Mouse (Mus musculus) myocyte (in vitro differentiated cells): Measurements from ENCODE around the gene Cdca7l. TPM values are rescaled to one million over a fixed set of nuclear protein-coding genes. Genes with fewer than 3 reads are reported as not detected.

Source experiments
- H3K27me3 ChIP-seq: one replicate; pipeline ENCODE4 v1.6.1; 2011; ENCODE audit not compliant: control insufficient read depth, insufficient read depth, insufficient read length
- H3K36me3 ChIP-seq: one replicate; pipeline ENCODE4 v1.6.1; 2011; ENCODE audit not compliant: control insufficient read depth, insufficient read depth
- H3K4me2 ChIP-seq: one replicate; pipeline ENCODE4 v1.6.1; 2011; ENCODE audit warnings: low read depth, control low read depth
- H3K4me3 ChIP-seq: one replicate; pipeline ENCODE4 v1.5.1; 2011; ENCODE audit warnings: mild to moderate bottlenecking, control low read depth, moderate library complexity
- H3K79me2 ChIP-seq: one replicate; pipeline ENCODE4 v1.6.1; 2011; ENCODE audit not compliant: control insufficient read depth, insufficient read depth
- H3ac ChIP-seq: one replicate; pipeline ENCODE4 v1.6.1; 2011; ENCODE audit not compliant: control insufficient read depth, insufficient read length
- CEBPB ChIP-seq: IDR thresholded peaks from 2 replicates; pipeline ENCODE4 v1.6.1; 2011; ENCODE audit warnings: mild to moderate bottlenecking, moderate library complexity; ENCODE audit not compliant: poor library complexity, insufficient read depth, severe bottlenecking
- E2F4 ChIP-seq: IDR thresholded peaks from one replicate; pipeline ENCODE4 v1.6.1; 2011; ENCODE audit warnings: mild to moderate bottlenecking, control low read depth, moderate library complexity; ENCODE audit not compliant: insufficient read depth
- MAX ChIP-seq: IDR thresholded peaks from one replicate; pipeline ENCODE4 v1.6.1; 2011; ENCODE audit warnings: low read depth, mild to moderate bottlenecking, control low read depth
- MYOD1 ChIP-seq, 3 experiments: IDR thresholded peaks; one replicate each; pipeline ENCODE4 v1.6.1; 2011; ENCODE audit warnings: control low read depth in 2 of 3, low read depth in 2 of 3, mild to moderate bottlenecking in 2 of 3, moderate library complexity in 1 of 3; ENCODE audit not compliant: insufficient read length in 2 of 3, control insufficient read depth in 1 of 3
- MYOG ChIP-seq, 3 experiments: IDR thresholded peaks; one replicate each; pipeline ENCODE4 v1.6.1; 2011; ENCODE audit warnings: control low read depth in 2 of 3, low read depth in 2 of 3, mild to moderate bottlenecking in 2 of 3; ENCODE audit not compliant: insufficient read length in 2 of 3, control insufficient read depth in 1 of 3, insufficient read depth in 1 of 3
- POLR2A ChIP-seq: IDR thresholded peaks from one replicate; pipeline ENCODE4 v1.6.1; 2011; ENCODE audit warnings: low read depth, mild to moderate bottlenecking, control low read depth, moderate library complexity; ENCODE audit not compliant: insufficient read length
- POLR2AphosphoS2 ChIP-seq: IDR thresholded peaks from one replicate; pipeline ENCODE4 v1.6.1; 2011; ENCODE audit warnings: low read depth, control low read depth; ENCODE audit not compliant: insufficient read length
- REST ChIP-seq: IDR thresholded peaks from one replicate; pipeline ENCODE4 v1.6.1; 2011; ENCODE audit warnings: mild to moderate bottlenecking, control low read depth, moderate library complexity; ENCODE audit not compliant: insufficient read depth, insufficient read length
- SRF ChIP-seq: IDR thresholded peaks from one replicate; pipeline ENCODE4 v1.6.1; 2011; ENCODE audit warnings: low read depth; ENCODE audit not compliant: control insufficient read depth, insufficient read length
- TCF12 ChIP-seq: IDR thresholded peaks from one replicate; pipeline ENCODE4 v1.6.1; 2011; ENCODE audit warnings: mild to moderate bottlenecking, control low read depth; ENCODE audit not compliant: poor library complexity, insufficient read depth, severe bottlenecking
- TCF3 ChIP-seq: IDR thresholded peaks from one replicate; pipeline ENCODE4 v1.6.1; 2011; ENCODE audit warnings: low read depth, control low read depth; ENCODE audit not compliant: insufficient read length
- USF1 ChIP-seq: IDR thresholded peaks from one replicate; pipeline ENCODE4 v1.6.1; 2011; ENCODE audit warnings: low read depth, mild to moderate bottlenecking, control low read depth, moderate library complexity
- polyA plus RNA-seq: library from polyadenylated mRNA; unstranded; fragments of >200 nt; fragmentation: generic; extraction: Trizol; gene quantifications from one replicate; pipeline ENCODE4 v1.2.1, GENCODE M21; 2012; ENCODE audit warnings: missing spikeins

The Cdca7l gene
- polyA plus RNA-seq, 1 experiment, result 8.3 TPM

- H3K79me2 ChIP-seq, result no peaks in the 10 kb centered on the region
- no peaks in the 10 kb centered on the region for H3K27me3 ChIP-seq
- no peak overlapping the region for H3ac ChIP-seq
- H3K4me3 ChIP-seq, result no peak overlapping the region
- H3K36me3 ChIP-seq, result no peaks in the 10 kb centered on the region
- TF ChIP-seq TCF12, result no peak
- TF ChIP-seq SRF, result no peak
- TF ChIP-seq MYOG (IDR thresholded peaks at IDR 0.05; ENCODE audit: control insufficient read depth in 1 of 3, insufficient read depth in 1 of 3, insufficient read length in 2 of 3, low read depth in 2 of 3), result no peak
- TF ChIP-seq MAX, result no peak
- no peak for TF ChIP-seq USF1
- TF ChIP-seq REST, result no peak
- H3K4me2 ChIP-seq, result no peak overlapping the region
These were observed 2.4 kb downstream of the Cdca7l start for GRCm38 (mm10) chr12:117806470-117806869.

- Histone ChIP-seq H3K4me2 (no peak overlapping the region), H3K4me3 (no peak overlapping the region), H3K27me3 (no peaks in the 10 kb centered on the region), H3ac (no peak overlapping the region), H3K36me3 (no peaks in the 10 kb centered on the region), H3K79me2 (no peaks in the 10 kb centered on the region)
- no peak for TF ChIP-seq POLR2AphosphoS2
- no peak for TF ChIP-seq CEBPB
- no peak for TF ChIP-seq REST
- no peak for TF ChIP-seq TCF3
- no peak for TF ChIP-seq E2F4
- TF ChIP-seq MYOG (IDR thresholded peaks at IDR 0.05; ENCODE audit: control insufficient read depth in 1 of 3, insufficient read depth in 1 of 3, insufficient read length in 2 of 3, low read depth in 2 of 3), result no peak
These were observed 3.5 kb downstream of the Cdca7l start for GRCm38 (mm10) chr12:117807637-117808036.

- no peaks in the 10 kb centered on the region for H3K79me2 ChIP-seq
- no peak overlapping the region for H3K4me2 ChIP-seq
- no peaks in the 10 kb centered on the region for H3K36me3 ChIP-seq
- H3K27me3 ChIP-seq, result no peaks in the 10 kb centered on the region
- H3K4me3 ChIP-seq, result no peak overlapping the region
- H3ac ChIP-seq, result no peak overlapping the region
- TF ChIP-seq CEBPB, result no peak
- TF ChIP-seq REST, result no peak
- no peak for TF ChIP-seq MYOG (IDR thresholded peaks at IDR 0.05; ENCODE audit: control insufficient read depth in 1 of 3, insufficient read depth in 1 of 3, insufficient read length in 2 of 3, low read depth in 2 of 3)
- no peak for TF ChIP-seq USF1
- no peak for TF ChIP-seq POLR2AphosphoS2
- no peak for TF ChIP-seq E2F4
- TF ChIP-seq TCF12, result no peak
- TF ChIP-seq MAX, result no peak
- no peak for TF ChIP-seq POLR2A
- no peak for TF ChIP-seq MYOD1 (IDR thresholded peaks at IDR 0.05; ENCODE audit: control insufficient read depth in 1 of 3, insufficient read length in 2 of 3, low read depth in 2 of 3)
- no peak for TF ChIP-seq TCF3
- TF ChIP-seq SRF, result no peak
These were observed 4.6 kb downstream of the Cdca7l start for GRCm38 (mm10) chr12:117808355-117809326.

- H3K36me3 ChIP-seq, result no peaks in the 10 kb centered on the region
- TF ChIP-seq MYOD1 (IDR thresholded peaks at IDR 0.05; ENCODE audit: control insufficient read depth in 1 of 3, insufficient read length in 2 of 3, low read depth in 2 of 3) (no peak), MAX (no peak), E2F4 (no peak), SRF (no peak), USF1 (no peak), POLR2A (no peak), TCF3 (no peak), TCF12 (no peak), POLR2AphosphoS2 (no peak), CEBPB (no peak), MYOG (IDR thresholded peaks at IDR 0.05; ENCODE audit: control insufficient read depth in 1 of 3, insufficient read depth in 1 of 3, insufficient read length in 2 of 3, low read depth in 2 of 3) (no peak)
- H3K4me2 ChIP-seq, result peak overlapping the region; percentile 46
- H3ac ChIP-seq, result no peak overlapping the region
- no peaks in the 10 kb centered on the region for H3K79me2 ChIP-seq
- no peak overlapping the region for H3K4me3 ChIP-seq
- H3K27me3 ChIP-seq, result no peaks in the 10 kb centered on the region
These were observed 5.4 kb downstream of the Cdca7l start for GRCm38 (mm10) chr12:117809327-117810017.
